Mouse (Mus musculus) adrenal gland, postnatal 36 days (tissue): ENCODE measurements around the gene Trp53i11. TPM values are rescaled to one million over a fixed set of nuclear protein-coding genes. Genes with fewer than 3 reads are reported as not detected.

Experiments used
- DNase-seq, 2 experiments: peaks; one replicate each; pipeline ENCODE4 v3.0.0; 2021; ENCODE audit warnings: mixed read lengths in 1 of 2
- long read RNA-seq, 2 experiments: library from polyadenylated mRNA; stranded (forward); transcript quantifications; one replicate each; pipeline ENCODE4 v2.0.0; 2021; ENCODE audit warnings: borderline sequencing depth in 2 of 2
- total RNA-seq, 2 experiments: library from RNA; stranded (reverse); gene quantifications; 2 replicates each; pipeline ENCODE4 v1.2.3; 2021

Gene Trp53i11
- 10 to 100 TPM; 48.9 to 70.7 TPM for total RNA-seq
- long read RNA-seq, experiment 1, transcript Trp53i11-201 (8 exons, 2,654 nt): major isoform, 32 of 79 reads
- long read RNA-seq, experiment 1, transcript Trp53i11-202 (8 exons, 2,703 nt): minor isoform, 11 of 79 reads
- long read RNA-seq, experiment 1, partial matches to known transcripts: 20 of 79 reads
- long read RNA-seq, experiment 1, other reads (novel, unspliced or antisense): 16 of 79 reads
- long read RNA-seq, experiment 2, transcript Trp53i11-201 (8 exons, 2,654 nt): major isoform, 19 of 56 reads
- long read RNA-seq, experiment 2, transcript Trp53i11-202 (8 exons, 2,703 nt): minor isoform, 9 of 56 reads
- long read RNA-seq, experiment 2, partial matches to known transcripts: 7 of 56 reads
- long read RNA-seq, experiment 2, other reads (novel, unspliced or antisense): 21 of 56 reads

DNA sequence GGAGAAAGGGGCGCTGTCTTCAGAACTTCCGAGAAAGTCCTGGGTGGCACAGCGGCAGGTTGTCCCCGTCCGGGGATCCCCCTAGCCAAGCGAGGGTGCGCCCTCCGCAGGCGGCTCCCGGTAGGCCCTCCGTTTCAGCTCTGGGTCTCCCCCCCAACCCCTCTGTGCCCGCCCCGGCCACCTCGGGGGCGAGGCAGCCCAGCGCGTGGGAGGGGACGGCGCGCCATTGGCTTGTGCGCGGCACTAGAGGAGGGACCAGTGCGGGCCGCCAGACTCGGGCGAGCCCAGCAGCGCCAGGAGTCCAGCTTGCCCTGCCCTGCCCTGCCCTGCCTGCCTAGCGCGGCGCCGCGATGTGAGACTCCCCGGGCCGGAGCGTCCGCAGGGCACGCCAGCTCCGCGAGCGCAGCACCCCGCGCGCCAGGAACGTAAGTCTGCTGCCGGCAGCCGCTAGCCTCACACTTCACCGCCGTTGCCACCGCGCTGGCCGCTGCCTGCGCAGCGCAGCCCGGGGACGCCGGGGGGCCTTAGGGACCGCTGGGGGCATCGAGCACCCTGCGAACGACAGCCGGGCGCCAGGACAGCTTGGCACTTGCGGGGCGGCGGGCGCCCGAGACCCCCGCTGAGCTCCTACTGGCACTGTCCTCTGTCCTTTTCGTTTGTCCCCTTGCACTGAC lies at the start of gene Trp53i11:
Gene Trp53i11, plus strand, starts transcription at position 226 of the 674 bp plus-strand sequence.
- peak; percentile 97 for DNase-seq

DNA sequence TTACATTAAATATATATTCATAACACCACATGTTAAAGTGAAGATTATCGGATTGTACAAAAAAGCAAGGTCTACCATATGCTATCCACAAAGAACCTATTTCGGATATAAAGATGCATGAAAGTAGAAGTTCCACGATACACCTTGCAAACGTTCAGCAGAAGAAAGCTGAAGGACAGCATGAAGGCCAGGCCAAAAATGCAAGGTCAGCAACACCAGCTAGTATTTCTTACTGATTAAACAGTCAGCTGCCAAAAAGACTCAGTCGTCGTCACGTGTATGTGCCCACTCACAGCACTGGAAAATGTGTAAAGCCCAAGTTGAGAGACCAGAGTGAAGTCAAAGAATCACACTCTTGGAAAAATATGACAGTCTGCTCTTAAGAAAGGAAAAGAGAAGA lies 47.9 kb upstream of the Trp53i11 start:
- DNase-seq: no peak

DNA sequence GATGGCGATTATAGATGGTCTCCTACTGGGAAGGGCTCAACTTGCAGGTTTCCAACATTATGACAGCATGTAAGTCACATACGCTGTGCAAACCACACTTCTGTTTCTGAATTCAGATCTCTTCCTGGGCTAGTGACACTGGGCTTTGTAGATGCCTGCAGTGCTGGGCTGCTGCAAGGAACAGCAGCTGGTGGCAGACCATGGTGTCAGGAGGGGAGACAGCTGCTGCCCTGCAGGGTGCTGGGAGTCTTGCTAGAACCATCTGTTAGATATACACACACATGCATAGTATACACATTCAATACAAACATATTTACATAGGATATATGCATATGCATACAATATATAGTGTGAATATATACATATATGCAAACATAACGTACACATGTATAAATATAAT lies 46.0 kb upstream of the Trp53i11 start:
- DNase-seq: no peak

- DNase-seq: peak; percentile 69 to 73
Observed at GRCm38 (mm10) chr2:93142616-93143015, 44.7 kb upstream of the Trp53i11 start.

- no peak for DNase-seq
Observed at GRCm38 (mm10) chr2:93144126-93144525, 43.2 kb upstream of the Trp53i11 start.

- DNase-seq: no peak
Observed at GRCm38 (mm10) chr2:93150009-93150408, 37.3 kb upstream of the Trp53i11 start.

DNA sequence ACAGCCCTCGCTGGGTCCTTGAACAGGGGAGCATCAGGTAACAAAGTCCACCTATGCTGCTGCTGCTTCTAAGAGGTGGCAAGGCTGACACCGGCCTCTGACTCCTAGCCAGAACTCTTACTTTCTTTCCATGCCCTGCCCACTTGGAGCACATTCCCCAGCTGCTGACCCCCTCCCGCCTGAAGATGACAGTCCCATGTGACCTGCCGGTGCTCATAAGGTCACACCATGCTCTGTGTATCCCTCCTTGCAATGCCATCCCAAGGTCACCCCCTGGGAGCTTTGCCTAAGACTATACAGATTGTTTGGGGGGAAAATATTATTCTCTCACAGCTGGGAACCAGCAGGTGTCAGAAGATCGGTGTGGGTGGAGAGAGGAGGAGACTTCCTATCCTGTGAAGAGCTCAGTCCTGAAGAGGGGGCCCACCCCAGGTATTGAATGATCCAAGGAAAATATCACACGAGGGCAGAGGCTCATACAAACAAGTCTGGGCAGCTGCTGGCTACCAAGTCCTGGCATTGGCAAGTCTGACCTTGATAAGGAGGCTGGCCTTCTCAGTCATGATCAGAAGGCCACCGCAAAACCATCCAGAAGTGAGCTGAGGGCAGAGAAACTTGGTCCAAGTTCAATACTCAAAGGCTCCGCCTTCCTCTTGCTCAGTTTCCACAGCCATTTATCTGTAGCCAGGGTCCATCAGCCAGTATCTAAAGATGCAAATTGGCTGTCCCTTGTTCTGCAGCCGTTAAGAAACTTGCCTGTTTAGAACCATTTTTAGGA lies 36.5 kb upstream of the Trp53i11 start:
- no peak for DNase-seq

DNA sequence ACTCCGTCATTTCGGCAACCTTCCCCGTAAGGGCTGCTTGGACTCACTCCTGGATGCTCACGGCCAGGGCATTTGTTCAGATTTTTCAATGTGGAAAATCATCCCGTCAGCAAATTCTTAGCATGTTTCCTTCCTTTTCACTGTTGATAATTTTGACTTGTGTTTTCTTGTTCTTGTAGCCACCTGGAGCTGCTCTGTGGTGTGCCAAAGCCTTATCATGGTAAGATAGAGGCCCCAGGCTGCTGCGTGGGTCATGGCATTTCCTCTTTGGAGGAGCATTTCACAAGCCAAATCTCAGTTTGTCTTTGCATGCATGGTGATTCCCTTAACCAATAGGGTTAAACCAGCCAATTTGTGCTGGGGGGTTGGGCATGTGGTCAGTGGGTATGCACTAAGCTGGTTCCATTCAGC lies 35.2 kb upstream of the Trp53i11 start:
- no peak for DNase-seq

DNA sequence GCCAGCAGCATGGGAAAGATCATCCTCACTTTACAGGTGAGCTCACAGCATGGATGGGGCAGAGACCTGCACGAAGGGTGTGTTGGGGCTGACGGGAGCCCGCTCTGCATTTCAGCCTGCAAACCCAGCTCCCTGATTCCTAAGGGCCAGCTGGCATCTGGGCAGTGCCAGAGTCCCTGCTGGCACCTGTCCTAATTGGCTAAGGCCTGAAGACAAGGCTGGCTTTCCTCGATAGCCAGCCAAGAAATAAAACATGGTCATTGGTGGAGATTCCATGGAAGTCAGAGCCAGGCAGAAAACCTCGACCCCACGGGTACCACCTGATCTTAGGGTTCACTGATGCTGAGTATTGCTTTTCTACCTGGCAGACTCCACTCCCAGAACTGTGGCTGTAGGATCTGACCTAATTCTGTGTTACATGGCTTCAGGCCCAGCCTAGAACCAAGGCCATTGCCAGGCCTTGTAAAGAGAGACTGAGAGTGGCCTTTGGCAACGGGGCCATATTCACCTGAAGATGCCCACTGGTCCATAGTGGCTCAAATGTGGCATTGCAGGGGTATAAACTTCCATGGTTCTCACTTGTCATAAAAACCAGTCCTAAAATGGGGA lies 34.4 kb upstream of the Trp53i11 start:
- peak; percentile 39 to 40 for DNase-seq

GRCm38 (mm10) chr2:93153833-93154232 lies 33.5 kb upstream of the Trp53i11 start:
- no peak for DNase-seq

- DNase-seq: no peak
Observed at GRCm38 (mm10) chr2:93154486-93155032, 32.8 kb upstream of the Trp53i11 start.

DNA sequence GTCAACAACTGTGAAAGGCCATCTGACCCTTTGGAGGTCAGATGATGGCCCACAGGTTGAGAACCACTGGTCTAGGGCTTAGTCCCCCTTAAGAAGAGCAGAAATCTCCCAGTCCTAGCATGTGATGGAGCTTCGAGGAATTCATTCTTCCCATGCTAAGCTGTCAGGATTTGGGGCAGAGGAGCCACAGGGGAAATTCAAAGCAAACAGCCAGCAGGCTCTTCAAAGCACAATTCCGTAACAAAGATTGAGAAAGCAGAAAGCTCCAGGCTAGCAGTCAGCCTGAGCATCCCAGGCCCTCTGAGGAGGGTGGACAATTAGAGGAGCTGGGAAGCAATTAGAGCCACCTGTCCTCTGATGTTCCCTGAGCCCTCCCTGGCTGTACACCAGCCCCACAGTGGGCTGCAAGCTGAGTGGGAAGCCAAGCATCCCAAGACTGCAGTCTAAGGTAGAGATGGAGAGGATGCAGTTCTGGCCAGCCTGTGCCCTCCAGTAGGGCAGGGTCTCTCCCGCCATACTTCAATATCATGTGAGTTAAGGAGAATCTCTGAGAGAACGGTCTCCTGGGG lies 26.8 kb upstream of the Trp53i11 start:
- DNase-seq: no peak

DNA sequence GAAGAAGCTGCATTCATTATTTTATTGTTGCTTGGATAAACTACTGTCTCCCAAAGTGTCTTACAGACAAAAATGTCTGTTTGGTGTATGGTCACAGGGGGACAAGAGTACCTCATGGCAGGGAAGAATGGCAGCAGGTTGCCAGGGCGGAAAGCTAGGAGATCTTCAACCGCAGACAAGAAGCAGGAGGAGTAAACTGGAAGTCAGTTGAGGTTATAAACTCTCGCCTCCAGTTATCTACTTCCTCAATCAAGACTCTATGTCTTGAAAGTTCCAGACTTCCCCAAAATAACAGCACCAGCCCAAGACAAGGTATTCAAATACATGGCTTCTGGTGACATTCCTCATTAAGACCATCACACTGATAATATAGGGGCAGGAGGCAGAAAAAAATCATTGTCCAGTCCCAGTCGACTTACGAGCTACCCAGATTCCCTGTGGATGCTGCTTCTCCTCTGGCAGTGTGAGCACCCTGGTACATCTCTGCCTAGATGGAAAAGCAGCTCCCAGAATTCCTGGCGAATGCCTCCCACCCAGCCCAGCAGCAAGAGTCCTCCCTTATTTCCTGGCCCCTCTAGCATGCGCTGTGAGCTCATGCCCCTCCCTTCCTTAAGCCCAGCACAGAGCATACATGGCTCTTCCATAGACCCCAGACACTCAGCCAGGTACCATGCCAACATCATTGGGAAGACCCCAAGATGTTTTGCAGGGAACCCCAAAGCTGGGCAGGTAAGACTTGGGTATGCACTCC lies 25.3 kb upstream of the Trp53i11 start:
- DNase-seq: no peak

DNA sequence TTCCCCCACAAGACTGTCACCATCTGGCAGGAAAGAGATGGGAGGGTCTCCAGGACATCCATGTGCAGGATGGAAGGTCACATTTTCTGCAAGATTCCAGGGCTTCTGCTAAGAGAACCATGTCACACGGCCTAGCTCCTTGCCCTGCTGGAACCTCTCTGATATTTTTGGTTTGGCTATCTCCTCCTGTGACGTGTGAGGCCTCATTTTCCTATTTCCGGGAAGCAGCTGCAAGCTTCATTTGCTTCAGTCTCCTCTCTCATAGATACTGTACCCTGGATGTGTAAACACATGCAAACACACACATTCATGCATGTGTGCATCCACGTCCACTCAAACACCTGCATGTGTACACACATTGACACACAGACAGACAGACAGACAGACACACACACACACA lies 24.6 kb upstream of the Trp53i11 start:
- DNase-seq: no peak

GRCm38 (mm10) chr2:93163317-93163716 lies 24.0 kb upstream of the Trp53i11 start:
- peak; percentile 71 to 77 for DNase-seq

DNA sequence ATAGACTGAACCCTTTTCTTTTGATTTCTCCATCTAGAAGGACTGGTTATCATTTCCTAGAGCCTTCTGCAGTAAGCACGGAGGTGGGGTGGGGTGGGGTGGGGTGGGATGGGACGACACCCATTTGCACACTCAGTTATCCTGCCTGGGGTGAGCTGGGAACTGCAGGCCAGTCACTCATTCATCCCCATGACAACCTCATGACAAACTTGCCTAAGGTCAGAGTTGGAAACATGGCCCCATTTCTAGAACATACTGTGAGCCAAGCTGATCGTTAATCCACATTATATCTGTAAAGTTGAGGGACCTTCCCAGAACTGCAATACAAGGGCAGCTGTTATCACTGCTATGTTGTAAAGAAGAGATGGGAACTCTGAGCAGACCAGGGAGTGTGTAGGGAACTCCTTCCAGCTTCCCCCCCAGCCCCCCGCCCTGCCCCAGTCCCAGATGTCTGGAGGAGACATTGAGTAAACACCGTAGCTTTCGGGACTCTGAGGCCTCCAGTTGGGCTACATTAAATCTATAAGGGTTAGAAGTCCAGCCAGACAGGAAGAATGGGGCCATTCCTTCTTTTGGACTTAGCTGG lies 23.5 kb upstream of the Trp53i11 start:
- DNase-seq: no peak

DNA sequence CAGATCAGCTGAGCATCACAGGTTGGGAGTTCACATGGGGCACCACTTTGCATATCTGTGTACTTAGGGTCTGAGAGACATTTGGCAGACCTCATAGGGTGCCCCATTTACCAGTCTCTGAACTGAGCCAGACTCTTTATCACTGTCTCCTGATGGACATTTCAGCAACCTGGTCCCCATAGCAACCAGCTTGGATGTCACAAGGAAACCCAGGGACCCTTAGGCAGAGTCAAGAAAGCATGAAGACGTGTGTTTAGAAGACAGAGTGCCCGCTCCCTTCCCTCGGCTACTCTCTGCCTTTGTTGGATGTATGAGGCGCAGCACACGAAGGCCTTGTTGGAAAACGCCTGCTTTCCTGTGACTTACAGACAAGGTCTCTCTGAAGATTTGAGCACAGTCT lies 21.1 kb upstream of the Trp53i11 start:
- no peak for DNase-seq

- DNase-seq: no peak
Observed at GRCm38 (mm10) chr2:93166734-93167406, 20.5 kb upstream of the Trp53i11 start.

DNA sequence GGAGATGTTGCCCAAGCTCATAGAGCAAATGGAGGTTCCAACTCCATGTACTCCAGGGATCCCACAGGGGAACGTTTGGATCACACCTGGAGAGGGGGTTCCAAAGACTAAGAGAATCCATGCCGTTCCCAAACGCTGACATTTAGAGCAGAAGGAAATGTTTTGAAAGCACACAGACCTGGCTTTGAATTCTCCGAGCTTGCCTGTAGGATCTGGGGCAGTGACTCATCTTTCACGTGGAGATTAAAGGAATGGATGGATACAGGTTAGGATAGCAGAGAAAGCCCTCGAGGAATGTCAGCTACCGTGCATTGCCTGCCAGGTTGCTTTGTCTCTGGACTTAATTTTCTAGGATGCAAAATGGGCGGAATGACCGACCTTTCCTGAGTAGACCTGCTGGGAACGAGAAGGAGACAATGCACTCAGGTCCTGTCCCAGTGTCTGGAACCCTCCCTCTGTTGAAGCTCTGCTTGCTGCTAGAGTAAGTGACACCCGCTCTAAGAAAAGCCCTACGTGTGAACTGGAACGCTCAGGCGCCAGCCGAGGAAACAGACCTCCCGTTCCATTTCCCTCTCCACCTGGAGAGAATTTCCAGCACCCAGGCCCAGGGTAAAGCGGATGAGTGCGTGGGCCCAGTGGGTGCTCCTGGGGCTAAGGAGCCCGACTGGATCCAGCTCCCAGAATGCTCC lies 17.0 kb upstream of the Trp53i11 start:
- no peak for DNase-seq
